Mouse (Mus musculus) c-Kit-positive CD71-positive TER-119-negative erythroid progenitor cells, embryonic 14.5 days (primary cell): ENCODE measurements at regions not wholly inside any gene's neighbourhood (a gene's known extent, or its start where the extent isn't known, plus 50 kb on each side); places are given as distances from the start of the nearest gene placed in this dataset.

Experiments
- DNase-seq: peaks from one replicate; pipeline ENCODE4 v3.0.0-alpha.2; 2013; ENCODE audit warnings: low read depth

- peak; percentile 24 for DNase-seq
Observed at GRCm38 (mm10) chr5:74943737-74944403, 100.7 kb downstream of the Chic2 start.

- no peak for DNase-seq
Observed at GRCm38 (mm10) chr5:74941426-74941825, 103.1 kb downstream of the Chic2 start.

- no peak for DNase-seq
Observed at GRCm38 (mm10) chr5:74937416-74937940, 107.1 kb downstream of the Chic2 start.

- no peak for DNase-seq
Observed at GRCm38 (mm10) chr5:74936087-74936486, 108.5 kb downstream of the Chic2 start.

GRCm38 (mm10) chr5:74935676-74936075 lies 108.9 kb downstream of the Chic2 start:
- no peak for DNase-seq

- DNase-seq: no peak
Observed at GRCm38 (mm10) chr5:74933276-74933675, 111.3 kb downstream of the Chic2 start.

GRCm38 (mm10) chr5:74932206-74932605 lies 112.4 kb downstream of the Chic2 start:
- no peak for DNase-seq

GRCm38 (mm10) chr5:74931765-74932164 lies 112.8 kb downstream of the Chic2 start:
- DNase-seq: no peak

GRCm38 (mm10) chr5:74927543-74927942 lies 117.0 kb downstream of the Chic2 start:
- DNase-seq: no peak

GRCm38 (mm10) chr5:74925769-74926168 lies 118.8 kb downstream of the Chic2 start:
- DNase-seq: no peak

GRCm38 (mm10) chr5:74924031-74924533 lies 120.5 kb downstream of the Chic2 start:
- no peak for DNase-seq

- DNase-seq: no peak
Observed at GRCm38 (mm10) chr5:74923337-74923736, 121.2 kb downstream of the Chic2 start.

- DNase-seq: no peak
Observed at GRCm38 (mm10) chr5:74922881-74923280, 121.7 kb downstream of the Chic2 start.

GRCm38 (mm10) chr5:74920939-74921338 lies 123.6 kb downstream of the Chic2 start:
- no peak for DNase-seq

- DNase-seq: no peak
Observed at GRCm38 (mm10) chr5:74920490-74920889, 124.1 kb downstream of the Chic2 start.

GRCm38 (mm10) chr5:74905504-74906061 lies 139.0 kb downstream of the Chic2 start:
- no peak for DNase-seq

- no peak for DNase-seq
Observed at GRCm38 (mm10) chr5:74904927-74905503, 139.6 kb downstream of the Chic2 start.

- no peak for DNase-seq
Observed at GRCm38 (mm10) chr5:74904327-74904726, 140.2 kb downstream of the Chic2 start.

GRCm38 (mm10) chr5:74903711-74904110 lies 140.9 kb downstream of the Chic2 start:
- no peak for DNase-seq

- no peak for DNase-seq
Observed at GRCm38 (mm10) chr5:74897133-74897532, 147.4 kb downstream of the Chic2 start.

GRCm38 (mm10) chr5:74893276-74893675 lies 151.3 kb downstream of the Chic2 start:
- DNase-seq: no peak

- DNase-seq: no peak
Observed at GRCm38 (mm10) chr5:74891541-74891940, 153.0 kb downstream of the Chic2 start.

- no peak for DNase-seq
Observed at GRCm38 (mm10) chr5:74888934-74889333, 155.6 kb downstream of the Chic2 start.
